Mouse (Mus musculus): Measurements from ENCODE around the gene Snn.

GRCm38 (mm10) chr16:11035790-11036431 lies 24.8 kb upstream of the Snn start:
- TF ChIP-seq CTCF (IDR thresholded peaks at IDR 0.05; ENCODE audit: extremely low read depth, insufficient read depth, insufficient read length, insufficient replicate concordance) (peak; percentile 94; the same call in 1 of the 2 replicates), POLR2A (IDR thresholded peaks at IDR 0.05; ENCODE audit: low read depth, low read length) (no peak)
